Mouse (Mus musculus): ENCODE measurements around the gene Alox5.

DNA sequence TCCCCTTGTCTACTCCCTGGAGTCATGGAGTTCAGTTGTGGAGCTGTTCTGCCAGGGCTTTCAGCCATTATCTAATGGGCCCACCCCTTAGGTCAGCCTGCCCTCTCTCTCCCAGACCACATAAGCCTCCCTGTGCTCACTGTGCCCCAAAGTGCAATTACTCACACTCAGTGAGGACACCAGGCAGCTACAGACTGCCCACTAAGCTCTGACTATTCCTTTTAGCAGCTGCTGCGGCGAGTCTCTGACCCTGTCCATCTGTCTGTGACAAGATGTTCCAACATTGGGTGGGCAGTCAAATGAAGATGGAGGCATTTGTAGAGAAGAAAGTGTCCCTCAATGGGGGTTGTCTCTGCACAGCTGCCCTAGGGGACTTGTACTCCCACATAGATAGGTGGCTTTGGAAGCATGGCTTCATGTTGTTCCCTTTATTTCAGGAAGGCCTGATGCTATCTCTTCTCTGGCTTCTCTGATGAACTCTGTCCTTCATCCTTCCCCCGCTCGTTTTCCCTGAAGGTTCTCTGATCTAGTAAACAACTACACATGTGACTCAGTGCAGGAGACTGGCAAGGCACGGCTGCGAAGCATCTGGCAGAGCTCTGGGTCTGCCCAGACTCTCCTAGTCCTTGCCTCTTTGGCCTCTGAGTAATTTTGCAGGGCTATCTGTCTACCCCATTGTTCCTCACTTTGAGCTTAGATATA, 52.9 kb downstream of the Alox5 start:
- no peak for TF ChIP-seq CTCF (IDR thresholded peaks at IDR 0.05; ENCODE audit: borderline replicate concordance, insufficient read depth, low read length)
- TF ChIP-seq POLR2A (IDR thresholded peaks at IDR 0.05; ENCODE audit: low read depth, low read length) = no peak
